Mouse (Mus musculus) liver, postnatal 0 days (tissue): ENCODE data around the gene Copb1.

ENCODE experiments used
- CTCF ChIP-seq: sonication (generic); IDR thresholded peaks from 2 replicates; pipeline ENCODE4 v1.5.1; 2016; ENCODE audit warnings: antibody characterized with exemption, low read depth
- EP300 ChIP-seq: IDR thresholded peaks from 2 replicates; pipeline ENCODE4 v1.6.1; 2016; ENCODE audit warnings: antibody characterized with exemption, low read depth, mild to moderate bottlenecking

DNA sequence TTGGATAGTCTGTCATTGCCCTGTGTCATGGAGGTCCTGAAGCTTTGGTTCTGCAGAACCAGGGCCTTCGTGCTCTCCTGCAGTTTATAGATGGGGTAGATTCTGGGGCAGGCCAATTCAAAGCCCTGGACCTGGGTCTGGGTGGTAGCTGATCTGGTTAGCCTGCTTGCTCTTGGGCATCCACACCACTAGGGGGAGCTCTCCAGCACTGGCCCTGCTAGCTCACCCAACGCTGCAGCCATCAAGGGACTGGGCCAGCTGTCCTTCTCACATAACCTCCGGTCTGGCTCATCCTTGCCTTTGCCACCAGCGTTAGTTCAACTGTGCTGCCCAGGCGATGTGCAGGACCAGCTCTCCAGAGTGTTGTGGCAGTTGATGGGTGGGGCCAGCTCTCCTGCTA is 40.2 kb upstream of the Copb1 start:
- TF ChIP-seq EP300: no peak
- TF ChIP-seq CTCF: peak; percentile 59
